Mouse (Mus musculus) layer of hippocampus, adult 2 months (tissue): ENCODE results near the gene Pla2g4e. TPM values are rescaled to one million over a fixed set of nuclear protein-coding genes. Genes with fewer than 3 reads are reported as not detected.

Experiments used
- DNase-seq, 2 experiments: peaks; one replicate each; pipeline ENCODE4 v3.0.0; 2022; ENCODE audit warnings: low spot score in 2 of 2
- H3K27ac ChIP-seq: fragments of 200-600 bp; 2 replicates; pipeline ENCODE4 v1.8.1; 2022
- H3K4me3 ChIP-seq: fragments of 200-600 bp; 2 replicates; pipeline ENCODE4 v1.8.1; 2022; ENCODE audit warnings: mild to moderate bottlenecking
- CTCF ChIP-seq: fragments of 200-600 bp; conservative IDR thresholded peaks from 2 replicates; pipeline ENCODE4 v1.8.1; 2022; ENCODE audit warnings: antibody characterized with exemption, mild to moderate bottlenecking, moderate library complexity
- total RNA-seq, 2 experiments: library from RNA; stranded (reverse); gene quantifications; 2 replicates each; pipeline ENCODE4 v1.2.3; 2021

Pla2g4e gene
- total RNA-seq, 2 experiments from 2014 or later, result 11.9 to 12.1 TPM

- DNase-seq, result no peak
- Histone ChIP-seq H3K4me3 (no peak overlapping the region), H3K27ac (no peak overlapping the region)
- TF ChIP-seq CTCF, result no peak
Measured at GRCm38 (mm10) chr2:120165474-120165873, 79.7 kb downstream of the Pla2g4e start.

GRCm38 (mm10) chr2:120159434-120159833 lies 85.7 kb downstream of the Pla2g4e start:
- TF ChIP-seq CTCF, result no peak
- no peak overlapping the region for H3K27ac ChIP-seq
- no peak for DNase-seq
- no peak overlapping the region for H3K4me3 ChIP-seq

GRCm38 (mm10) chr2:120158846-120159245 lies 86.3 kb downstream of the Pla2g4e start:
- Histone ChIP-seq H3K4me3 (no peak overlapping the region), H3K27ac (no peak overlapping the region)
- no peak for TF ChIP-seq CTCF
- DNase-seq, result no peak

- DNase-seq, result no peak
- peak; percentile 29; the same call in 1 of the 2 replicates for TF ChIP-seq CTCF
- Histone ChIP-seq H3K4me3 (no peak overlapping the region), H3K27ac (no peak overlapping the region)
Measured at GRCm38 (mm10) chr2:120158016-120158415, 87.1 kb downstream of the Pla2g4e start.

GRCm38 (mm10) chr2:120157606-120158005 lies 87.5 kb downstream of the Pla2g4e start:
- peak; percentile 55 for TF ChIP-seq CTCF
- H3K27ac ChIP-seq, result no peak overlapping the region
- H3K4me3 ChIP-seq, result no peak overlapping the region
- no peak for DNase-seq

- no peak for TF ChIP-seq CTCF
- Histone ChIP-seq H3K27ac (peak within 1 kb of the TSS; percentile 66), H3K4me3 (peak within 1 kb of the TSS; percentile 74)
Measured at GRCm38 (mm10) chr2:120154361-120154894, 90.7 kb downstream of the Pla2g4e start, which contains the start of gene Ehd4. Ehd4 (minus strand) TSS chr2:120154606.

GRCm38 (mm10) chr2:120153586-120154360 lies 91.4 kb downstream of the Pla2g4e start:
- DNase-seq, result no peak
- TF ChIP-seq CTCF, result no peak
- Histone ChIP-seq H3K27ac (peak overlapping the region; percentile 66), H3K4me3 (peak overlapping the region; percentile 74)

More at GRCm38 (mm10) chr2:120154361-120154894, 90.7 kb downstream of the Pla2g4e start, which contains the start of gene Ehd4:
- peak; percentile 97 to 99 for DNase-seq

- TF ChIP-seq CTCF, result no peak
- no peak for DNase-seq
- Histone ChIP-seq H3K4me3 (no peak overlapping the region), H3K27ac (no peak overlapping the region)
Measured at GRCm38 (mm10) chr2:120150571-120150970, 94.6 kb downstream of the Pla2g4e start.

GRCm38 (mm10) chr2:120149634-120150033 lies 95.5 kb downstream of the Pla2g4e start:
- no peak for TF ChIP-seq CTCF
- H3K4me3 ChIP-seq, result no peak overlapping the region

GRCm38 (mm10) chr2:120147999-120148398 lies 97.1 kb downstream of the Pla2g4e start:
- Histone ChIP-seq H3K27ac (no peak overlapping the region), H3K4me3 (no peak overlapping the region)
- DNase-seq, result no peak
- TF ChIP-seq CTCF, result no peak

More at GRCm38 (mm10) chr2:120149634-120150033, 95.5 kb downstream of the Pla2g4e start:
- DNase-seq, result no peak
- H3K27ac ChIP-seq, result no peak overlapping the region

- TF ChIP-seq CTCF, result no peak
- no peak for DNase-seq
Measured at GRCm38 (mm10) chr2:120147364-120147763, 97.8 kb downstream of the Pla2g4e start.

GRCm38 (mm10) chr2:120146543-120146942 lies 98.6 kb downstream of the Pla2g4e start:
- Histone ChIP-seq H3K27ac (no peak overlapping the region), H3K4me3 (no peak overlapping the region)
- DNase-seq, result no peak
- no peak for TF ChIP-seq CTCF

More at GRCm38 (mm10) chr2:120147364-120147763, 97.8 kb downstream of the Pla2g4e start:
- no peak overlapping the region for H3K4me3 ChIP-seq
- no peak overlapping the region for H3K27ac ChIP-seq

- no peak for TF ChIP-seq CTCF
- Histone ChIP-seq H3K4me3 (no peak overlapping the region), H3K27ac (no peak overlapping the region)
- DNase-seq, result no peak
Measured at GRCm38 (mm10) chr2:120144390-120144789, 100.7 kb downstream of the Pla2g4e start.
